Mouse (Mus musculus): ENCODE data around the gene Jtb. TPM values are rescaled to one million over a fixed set of nuclear protein-coding genes. Genes with fewer than 3 reads are reported as not detected.

The Jtb gene
- 194 TPM for polyA plus RNA-seq (2017; shearing (Covaris generic))

DNA sequence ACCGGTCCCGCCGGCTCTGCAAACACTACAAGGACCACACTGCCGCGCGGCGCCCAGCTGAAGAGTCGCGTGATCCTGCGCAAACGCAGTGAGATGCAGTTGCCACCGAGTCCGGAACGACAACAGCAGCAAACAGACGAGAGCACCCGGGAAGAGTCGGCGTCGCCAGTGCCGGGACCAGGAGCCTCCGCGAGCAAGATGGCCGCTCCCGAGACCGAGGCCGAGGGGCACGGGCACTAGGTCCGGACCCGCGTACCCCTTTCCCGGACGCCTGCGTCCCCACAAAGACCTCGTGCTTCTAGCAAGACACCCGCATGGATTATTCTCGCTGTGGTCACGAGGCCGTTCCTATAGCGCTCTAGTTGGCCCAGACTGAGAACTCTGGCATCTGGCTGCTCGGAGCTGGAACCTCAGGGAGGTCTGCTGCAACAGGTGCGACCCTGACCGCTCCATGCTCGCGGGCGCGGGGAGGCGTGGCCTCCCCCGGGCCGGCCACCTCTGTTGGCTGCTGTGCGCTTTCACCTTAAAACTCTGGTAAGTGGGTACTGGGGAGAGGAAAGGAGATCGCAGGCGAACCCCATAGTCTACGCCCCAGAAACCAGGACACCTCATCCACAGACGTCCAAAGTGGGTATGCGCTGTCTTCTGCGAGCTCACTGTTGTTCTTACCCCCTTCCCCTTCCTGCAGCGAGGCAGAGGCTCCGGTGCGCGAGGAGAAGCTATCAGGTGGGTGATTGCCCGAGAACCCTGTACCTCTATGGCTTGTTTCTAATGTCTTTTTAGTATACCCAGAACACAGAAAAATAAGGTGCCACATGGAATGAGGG, at the start of gene Jtb:
TSS of gene Jtb (plus strand) at position 91 of the 827 bp plus-strand sequence.

DNA sequence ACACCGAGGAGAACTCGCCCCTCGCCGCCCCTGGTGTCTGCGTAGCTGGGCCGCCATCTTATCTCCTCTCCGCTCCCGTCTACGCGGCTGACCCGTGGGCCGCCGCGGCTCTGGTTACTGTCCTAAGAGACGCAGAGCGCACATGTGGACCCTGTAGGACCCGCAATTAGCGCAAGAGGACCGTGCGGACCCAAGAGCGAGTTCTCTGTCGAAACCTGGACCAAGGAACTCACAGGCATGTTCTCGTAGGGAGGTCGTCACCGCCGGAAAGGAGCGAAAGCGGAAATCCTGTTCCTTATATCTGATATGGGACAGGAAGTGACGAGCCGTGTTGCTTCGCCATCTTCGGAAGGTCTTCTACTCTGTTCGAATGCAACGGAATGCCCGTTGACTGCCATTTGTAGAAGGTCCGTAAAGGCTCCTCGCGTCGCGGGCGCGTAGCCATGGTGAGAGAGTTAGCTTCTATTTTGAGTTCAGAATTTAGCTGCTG, 18.0 kb upstream of the Jtb start, which contains the start of the genes Rps27 and Rab13:
TSS of gene Rps27 (minus strand) at position 275 of the 490 bp plus-strand sequence.
TSS of gene Rab13 (plus strand) at position 319 of the 490 bp plus-strand sequence.

DNA sequence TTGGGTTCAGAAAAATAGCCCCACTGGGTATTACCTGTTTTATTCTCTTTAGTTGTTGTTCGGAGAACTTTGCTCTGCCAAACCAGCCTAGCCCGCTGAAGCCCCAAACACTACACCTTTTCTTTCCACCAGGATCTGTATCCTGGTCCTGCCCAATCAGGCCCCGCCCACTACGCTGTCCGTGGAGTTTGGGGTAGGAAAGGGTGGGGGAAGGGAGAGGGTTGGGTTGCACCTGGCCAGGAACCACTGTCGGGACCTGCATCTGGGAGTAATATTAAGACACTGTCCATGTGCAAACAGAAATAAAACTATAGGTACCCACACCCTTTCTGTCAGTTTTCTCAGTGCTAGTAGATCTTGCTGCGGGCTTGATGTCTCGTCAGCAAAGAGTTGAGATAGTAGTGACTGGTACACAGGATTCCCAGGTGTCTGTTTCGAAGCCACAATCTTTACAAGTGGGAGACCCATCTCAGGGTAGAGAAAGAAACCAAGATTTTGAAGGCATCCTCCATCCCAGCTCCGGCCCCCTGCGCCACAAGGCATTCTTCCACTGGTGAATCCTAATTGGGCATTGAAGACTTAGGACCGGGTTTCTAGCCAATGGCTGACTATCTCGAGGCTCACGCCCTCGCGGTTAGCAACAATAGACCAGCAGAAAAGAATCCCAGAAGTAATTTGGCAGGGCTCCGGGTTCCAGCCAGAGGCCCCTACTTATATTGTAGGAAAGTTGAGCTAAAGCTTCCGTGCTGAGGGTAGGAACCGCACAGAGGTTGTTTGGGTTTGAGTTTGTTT, 11.8 kb downstream of the Jtb start, which contains the start of gene Creb3l4:
TSS of gene Creb3l4 (minus strand) at position 529 of the 792 bp plus-strand sequence.

DNA sequence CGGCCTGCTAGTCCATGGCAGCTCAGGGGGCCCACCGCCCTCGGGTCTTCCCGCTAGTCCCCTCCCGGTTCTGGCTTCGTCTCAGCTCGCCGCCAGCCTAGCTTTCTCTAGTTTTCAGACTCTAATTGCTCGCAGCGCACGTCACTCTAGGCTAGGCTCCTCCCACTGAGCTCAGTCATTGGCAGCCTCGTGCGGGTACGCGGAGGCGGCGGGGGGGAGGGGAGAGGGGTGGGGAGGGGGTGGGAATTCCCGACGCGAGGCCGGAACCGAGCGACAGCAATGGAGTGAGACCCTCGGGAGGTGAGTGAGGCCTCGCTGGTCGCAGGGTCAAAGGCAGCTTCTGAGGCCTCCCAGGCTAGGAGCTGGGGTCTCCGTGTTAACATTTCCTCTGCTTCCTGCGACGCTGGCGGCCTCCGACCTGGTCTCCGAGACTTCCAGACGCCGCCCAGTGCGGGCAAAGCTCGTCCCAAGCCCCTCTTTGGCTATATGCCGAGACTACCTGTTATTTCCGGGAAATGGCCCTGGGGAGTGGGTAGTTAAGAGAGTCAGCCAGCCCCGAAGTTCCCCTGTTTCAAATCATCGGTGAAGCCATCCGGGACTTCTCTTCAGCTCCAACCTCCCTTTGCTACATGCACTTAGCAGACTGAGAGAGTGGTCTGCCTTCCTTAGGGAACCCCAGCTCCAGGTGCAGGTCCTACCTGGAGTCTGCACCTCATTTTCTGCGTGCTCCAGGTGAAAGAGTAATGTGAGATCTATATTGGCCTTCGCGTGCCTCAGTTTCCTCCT, 16.8 kb downstream of the Jtb start, which contains the start of gene Slc39a1:
TSS of gene Slc39a1 (plus strand) at position 213 of the 786 bp plus-strand sequence.

DNA sequence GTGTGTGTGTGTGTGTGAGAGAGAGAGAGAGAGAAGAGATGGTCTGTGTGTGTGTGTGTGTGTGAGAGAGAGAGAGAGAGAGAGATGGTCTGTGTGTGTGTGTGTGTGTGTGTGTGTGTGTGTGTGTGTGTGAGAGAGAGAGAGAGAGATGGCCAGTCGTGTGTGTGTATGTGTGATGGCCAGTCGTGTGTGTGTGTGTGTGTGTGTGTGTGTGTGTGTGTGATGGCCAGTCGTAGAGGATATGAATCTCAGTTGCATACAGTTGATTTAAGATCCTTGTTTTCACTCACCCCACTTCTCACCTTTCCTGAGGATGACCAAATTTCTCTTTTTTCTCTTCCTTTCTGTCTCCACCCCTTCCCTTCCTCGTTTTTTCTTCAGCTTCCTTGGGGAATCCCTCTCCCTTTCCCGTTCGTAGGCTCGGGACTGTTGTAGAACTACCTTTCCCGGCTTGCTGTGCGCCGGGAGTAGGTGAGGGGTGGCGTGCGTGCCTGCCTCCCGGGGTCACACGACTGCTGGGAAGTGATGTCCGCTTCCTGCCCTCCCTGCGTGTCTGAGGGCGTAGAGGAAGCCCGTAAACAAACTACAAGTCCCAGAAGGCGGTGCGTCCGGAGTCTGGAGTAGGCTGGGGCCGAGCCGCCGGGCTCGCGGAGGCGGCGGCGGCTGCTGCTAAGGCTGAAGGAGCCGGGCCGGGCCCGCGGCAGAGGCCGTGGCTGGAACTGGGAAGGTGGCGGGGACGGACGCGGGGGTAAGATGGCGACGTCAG, 22.4 kb downstream of the Jtb start, which contains the start of gene Crtc2:
TSS of gene Crtc2 (plus strand) at position 511 of the 766 bp plus-strand sequence.

DNA sequence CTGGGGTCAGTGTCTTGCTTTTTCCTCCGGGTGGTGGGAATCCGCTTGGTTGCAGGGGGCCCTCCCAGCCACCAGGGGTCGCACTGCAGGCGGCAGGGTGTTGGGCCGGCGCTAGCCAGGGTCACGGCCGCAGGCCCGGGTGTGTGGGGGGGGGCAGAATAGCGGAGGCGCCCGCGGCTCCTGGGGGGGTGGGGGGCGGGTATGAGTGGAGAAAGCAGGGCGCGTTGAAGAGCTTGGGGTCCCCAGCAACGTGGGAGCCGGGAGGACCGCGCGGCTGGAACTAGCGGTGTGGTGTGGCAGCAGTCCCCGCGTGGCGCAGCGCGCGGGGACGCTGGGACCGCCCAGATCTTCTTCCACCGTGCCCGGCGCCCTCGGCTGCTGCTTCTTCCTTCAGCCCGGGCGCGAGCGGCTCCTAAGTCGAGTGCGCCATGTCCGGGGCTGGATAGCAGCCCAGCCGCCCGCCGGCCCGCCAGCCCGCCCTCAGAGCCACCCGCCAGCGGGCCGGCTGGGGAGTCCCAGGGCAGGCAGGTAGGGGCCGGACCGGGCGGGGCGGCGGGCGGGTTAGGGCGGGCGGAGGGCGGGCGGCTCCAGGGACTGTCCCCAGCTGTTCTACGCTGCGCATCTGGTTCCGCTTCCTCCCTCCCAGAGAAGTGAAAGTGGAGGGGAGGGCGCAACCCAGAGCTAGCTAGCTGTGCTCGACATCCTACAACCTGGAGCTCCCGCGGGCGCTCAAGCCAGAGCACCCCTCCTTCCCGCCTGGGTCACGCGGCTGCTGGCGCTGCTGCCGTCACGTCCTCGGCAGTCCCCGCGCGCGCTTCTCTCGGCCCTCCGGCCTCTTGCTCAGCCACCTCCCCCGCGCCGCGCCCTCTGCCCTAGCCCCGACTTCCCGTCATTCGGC, 33.9 kb downstream of the Jtb start, which contains the start of gene Dennd4b:
TSS of gene Dennd4b (plus strand) at position 152 of the 898 bp plus-strand sequence.

Other genes with a start within 250 kb of the Jtb start
- gene Hax1, start 232.8 kb upstream of the Jtb start, polyA plus RNA-seq (2017; shearing (Covaris generic)), result 116 TPM
- 166 TPM for gene 4933434E20Rik, start 180.0 kb upstream of the Jtb start, polyA plus RNA-seq (2017; shearing (Covaris generic))
- gene Ubap2l, start 179.0 kb upstream of the Jtb start, polyA plus RNA-seq (2017; shearing (Covaris generic)), result 273 TPM
- 1,000 TPM for gene Tpm3, start 158.9 kb upstream of the Jtb start, polyA plus RNA-seq (2017; shearing (Covaris generic))
- gene Nup210l, start 127.5 kb upstream of the Jtb start, polyA plus RNA-seq (2017; shearing (Covaris generic)), result 0.63 TPM
- 2,655 TPM for gene Rps27, start 17.9 kb upstream of the Jtb start, polyA plus RNA-seq (2017; shearing (Covaris generic))
- not detected for gene Rab13, start 17.9 kb upstream of the Jtb start, polyA plus RNA-seq (2017; shearing (Covaris generic))
- gene Creb3l4, start 11.9 kb downstream of the Jtb start, polyA plus RNA-seq (2017; shearing (Covaris generic)), result not detected
- gene Slc39a1, start 16.6 kb downstream of the Jtb start, polyA plus RNA-seq (2017; shearing (Covaris generic)), result 3.4 TPM
- 114 TPM for gene Crtc2, start 22.6 kb downstream of the Jtb start, polyA plus RNA-seq (2017; shearing (Covaris generic))
- gene Dennd4b, start 33.6 kb downstream of the Jtb start, polyA plus RNA-seq (2017; shearing (Covaris generic)), result 65.5 TPM
- gene Gatad2b, start 61.6 kb downstream of the Jtb start, polyA plus RNA-seq (2017; shearing (Covaris generic)), result 13.3 TPM
- 0.24 TPM for gene Slc27a3, start 158.3 kb downstream of the Jtb start, polyA plus RNA-seq (2017; shearing (Covaris generic))
- gene Ints3, start 202.0 kb downstream of the Jtb start, polyA plus RNA-seq (2017; shearing (Covaris generic)), result 43.9 TPM
- gene Npr1, start 234.3 kb downstream of the Jtb start, polyA plus RNA-seq (2017; shearing (Covaris generic)), result not detected
- gene Ilf2, start 244.5 kb downstream of the Jtb start, polyA plus RNA-seq (2017; shearing (Covaris generic)), result 116 TPM